Mouse (Mus musculus) small intestine, adult 2 months (tissue): ENCODE results near the gene Atxn7l2.

Experiments used
- CTCF ChIP-seq: fragments of 200-500 bp; IDR thresholded peaks from 2 replicates; pipeline ENCODE4 v1.5.1; 2012; ENCODE audit warnings: low read depth, mild to moderate bottlenecking, control low read depth, inconsistent platforms, low read length, moderate library complexity, mixed read lengths; ENCODE audit not compliant: insufficient replicate concordance, insufficient read length; ENCODE audit errors: extremely low read depth
- POLR2A ChIP-seq: fragments of 200-500 bp; IDR thresholded peaks from 2 replicates; pipeline ENCODE4 v1.6.1; 2012; ENCODE audit warnings: low read depth, mild to moderate bottlenecking, control low read depth, inconsistent platforms, low read length, moderate library complexity

- TF ChIP-seq POLR2A = no peak
- no peak for TF ChIP-seq CTCF
Measured at GRCm38 (mm10) chr3:108188716-108189490, 21.8 kb downstream of the Atxn7l2 start.
